Mouse (Mus musculus): ENCODE measurements around the gene Pan3.

DNA sequence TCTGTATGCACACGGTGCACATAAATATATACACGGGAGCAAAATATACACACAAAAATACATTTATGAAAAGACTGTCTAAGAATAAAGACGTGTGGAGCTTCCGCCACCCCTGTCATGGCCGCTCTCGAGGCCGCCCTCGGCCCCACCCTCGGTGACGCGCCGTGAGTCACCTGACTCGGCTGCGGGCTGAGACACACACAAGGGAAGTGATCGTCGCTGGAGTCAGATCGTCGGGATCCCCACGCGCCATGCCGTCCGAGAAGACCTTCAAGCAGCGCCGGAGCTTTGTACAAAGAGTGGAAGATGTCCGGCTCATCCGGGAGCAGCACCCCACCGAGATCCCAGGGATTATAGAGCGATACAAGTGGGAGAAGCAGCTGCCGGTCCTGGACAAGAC is 21.2 kb upstream of the Pan3 start:
- TF ChIP-seq CTCF (IDR thresholded peaks at IDR 0.05; ENCODE audit: low read depth), result no peak
- no peak for TF ChIP-seq EP300 (IDR thresholded peaks at IDR 0.05; ENCODE audit: low read depth)
